Mouse (Mus musculus): Measurements from ENCODE around the gene Plin1. TPM values are rescaled to one million over a fixed set of nuclear protein-coding genes. Genes with fewer than 3 reads are reported as not detected.
A peak's percentile ranks its signal among the peaks of the same experiment; 100 is the strongest.

Plin1 gene
- polyA plus RNA-seq, 1 experiment from 2014 or later = not detected

DNA sequence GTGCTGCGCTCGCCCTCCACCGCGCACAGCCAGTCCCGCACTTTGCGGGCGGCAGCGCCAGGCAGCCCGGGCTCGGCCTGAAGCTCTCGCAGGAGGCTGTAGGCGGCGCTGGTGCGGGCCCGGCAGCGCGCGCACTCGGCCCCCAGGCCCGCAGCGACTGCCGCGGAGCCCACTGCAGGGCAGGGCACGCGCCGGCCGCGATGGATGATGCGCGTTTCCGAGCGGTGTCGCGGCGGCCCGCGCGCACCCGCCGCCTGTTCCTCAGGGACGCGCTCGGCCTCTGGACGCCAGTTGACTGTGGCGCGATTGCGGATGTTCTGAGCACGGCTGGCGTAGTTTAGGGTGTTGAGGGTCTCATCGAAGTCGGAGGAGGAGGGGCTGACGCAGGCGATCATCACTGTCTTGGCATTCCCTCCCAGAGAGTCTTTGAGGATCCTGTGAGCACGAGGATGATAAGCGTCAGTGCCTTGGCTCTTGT, 22.5 kb downstream of the Plin1 start:
- peak; percentile 69 for ATAC-seq (replicated peaks; ENCODE audit: insufficient number of reproducible peaks, low FRiP score, low TSS enrichment, low read depth)

DNA sequence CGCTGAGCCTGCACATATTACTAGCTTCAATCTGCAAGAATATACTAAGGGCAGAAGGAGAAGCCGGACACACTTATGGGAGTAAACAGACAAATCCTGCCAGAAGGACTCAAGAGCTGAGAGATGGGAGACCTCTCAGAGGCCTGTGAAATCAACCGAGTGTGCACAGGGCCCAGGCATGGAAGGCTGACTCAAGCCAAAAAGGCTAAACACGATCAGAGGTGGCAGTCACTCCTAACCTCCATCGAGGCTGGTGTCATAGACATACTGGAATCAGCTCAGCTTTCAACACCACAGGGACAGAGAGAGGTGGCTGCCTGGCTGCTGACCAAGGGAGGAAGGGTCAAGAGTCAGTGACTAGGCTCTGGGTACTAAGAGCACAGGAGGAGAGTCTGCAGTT, 27.5 kb downstream of the Plin1 start:
- Histone ChIP-seq H3K9ac (replicated peaks; ENCODE audit: low read length) (no peak overlapping the region), H3K4me3 (ENCODE audit: low read depth, low read length) (no peak overlapping the region), H3K9me3 (replicated peaks; ENCODE audit: control insufficient read depth, low read length) (no peaks in the 10 kb centered on the region), H3K36me3 (replicated peaks; ENCODE audit: control insufficient read depth, insufficient read depth, low read depth, low read length) (peaks cover 8% of the 10 kb centered on the region), H3K27ac (replicated peaks; ENCODE audit: low read depth, low read length) (no peak overlapping the region), H3K4me1 (ENCODE audit: control insufficient read depth, insufficient read depth, low read length) (no peaks in the 10 kb centered on the region), H3K27me3 (ENCODE audit: control insufficient read depth, insufficient read depth, low read length) (no peaks in the 10 kb centered on the region), H3K4me2 (ENCODE audit: low read depth, low read length) (no peak overlapping the region)
- DNase-seq (ENCODE audit: low spot score) (no peak), ATAC-seq (replicated peaks; ENCODE audit: insufficient number of reproducible peaks, low FRiP score, low TSS enrichment, low read depth) (no peak)
- 89% methylated on average over 5 of the region's 5 CpGs for WGBS

More for the DNA sequence above, 22.5 kb downstream of the Plin1 start:
- H3K9me3 ChIP-seq (replicated peaks; ENCODE audit: control insufficient read depth, low read length) = no peaks in the 10 kb centered on the region
- no peak overlapping the region for H3K27ac ChIP-seq (replicated peaks; ENCODE audit: low read depth, low read length)
- peak overlapping the region; percentile 78 for H3K4me2 ChIP-seq (ENCODE audit: low read depth, low read length)
- H3K9ac ChIP-seq (replicated peaks; ENCODE audit: low read length) = peak overlapping the region; percentile 57
- H3K36me3 ChIP-seq (replicated peaks; ENCODE audit: control insufficient read depth, insufficient read depth, low read depth, low read length) = peaks cover 3% of the 10 kb centered on the region
- no peaks in the 10 kb centered on the region for H3K27me3 ChIP-seq (ENCODE audit: control insufficient read depth, insufficient read depth, low read length)
- WGBS = under 1% methylated on average over 53 of the region's 55 CpGs
- H3K4me1 ChIP-seq (ENCODE audit: control insufficient read depth, insufficient read depth, low read length) = no peaks in the 10 kb centered on the region
- peak overlapping the region; percentile 39 for H3K4me3 ChIP-seq (ENCODE audit: low read depth, low read length)
- peak; percentile 81 for DNase-seq (ENCODE audit: low spot score)

DNA sequence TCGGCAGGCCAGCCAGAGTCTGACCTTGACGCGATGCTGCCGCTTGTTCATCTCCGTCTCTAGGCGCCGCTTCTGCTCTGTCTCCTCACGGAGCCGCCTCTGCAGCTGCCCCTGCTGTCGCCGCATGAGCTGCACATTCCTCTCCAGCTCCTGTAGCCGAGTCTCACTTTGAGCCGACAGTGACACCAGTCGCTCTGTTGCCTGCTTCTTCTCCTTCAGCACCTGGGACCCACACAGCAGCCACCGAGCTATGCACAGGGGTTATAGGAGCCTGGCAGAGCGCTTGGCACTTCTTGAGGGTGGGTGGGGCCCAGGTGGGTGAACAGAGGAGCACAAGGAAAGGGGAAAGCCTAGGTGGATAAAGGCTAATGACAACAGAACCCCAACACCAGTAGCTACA, 29.9 kb downstream of the Plin1 start:
- DNase-seq (ENCODE audit: low spot score) (no peak), ATAC-seq (replicated peaks; ENCODE audit: insufficient number of reproducible peaks, low FRiP score, low TSS enrichment, low read depth) (no peak)
- Histone ChIP-seq H3K4me1 (ENCODE audit: control insufficient read depth, insufficient read depth, low read length) (no peaks in the 10 kb centered on the region), H3K36me3 (replicated peaks; ENCODE audit: control insufficient read depth, insufficient read depth, low read depth, low read length) (peaks cover 14% of the 10 kb centered on the region), H3K9ac (replicated peaks; ENCODE audit: low read length) (no peak overlapping the region), H3K4me2 (ENCODE audit: low read depth, low read length) (no peak overlapping the region), H3K4me3 (ENCODE audit: low read depth, low read length) (no peak overlapping the region), H3K27me3 (ENCODE audit: control insufficient read depth, insufficient read depth, low read length) (no peaks in the 10 kb centered on the region), H3K9me3 (replicated peaks; ENCODE audit: control insufficient read depth, low read length) (no peaks in the 10 kb centered on the region), H3K27ac (replicated peaks; ENCODE audit: low read depth, low read length) (no peak overlapping the region)
- WGBS = 89% methylated on average over 16 of the region's 16 CpGs

- peaks cover 22% of the 10 kb centered on the region for H3K36me3 ChIP-seq (replicated peaks; ENCODE audit: control insufficient read depth, insufficient read depth, low read depth, low read length)
- no peak overlapping the region for H3K4me3 ChIP-seq (ENCODE audit: low read depth, low read length)
- H3K4me1 ChIP-seq (ENCODE audit: control insufficient read depth, insufficient read depth, low read length) = no peaks in the 10 kb centered on the region
- no peaks in the 10 kb centered on the region for H3K27me3 ChIP-seq (ENCODE audit: control insufficient read depth, insufficient read depth, low read length)
- H3K27ac ChIP-seq (replicated peaks; ENCODE audit: low read depth, low read length) = no peak overlapping the region
- ATAC-seq (replicated peaks; ENCODE audit: insufficient number of reproducible peaks, low FRiP score, low TSS enrichment, low read depth) (no peak), DNase-seq (ENCODE audit: low spot score) (no peak)
- no peaks in the 10 kb centered on the region for H3K9me3 ChIP-seq (replicated peaks; ENCODE audit: control insufficient read depth, low read length)
- H3K9ac ChIP-seq (replicated peaks; ENCODE audit: low read length) = no peak overlapping the region
- WGBS = 83% methylated on average over 8 of the region's 8 CpGs
- H3K4me2 ChIP-seq (ENCODE audit: low read depth, low read length) = no peak overlapping the region
Measured at GRCm38 (mm10) chr7:79696495-79696894, 36.2 kb downstream of the Plin1 start.

DNA sequence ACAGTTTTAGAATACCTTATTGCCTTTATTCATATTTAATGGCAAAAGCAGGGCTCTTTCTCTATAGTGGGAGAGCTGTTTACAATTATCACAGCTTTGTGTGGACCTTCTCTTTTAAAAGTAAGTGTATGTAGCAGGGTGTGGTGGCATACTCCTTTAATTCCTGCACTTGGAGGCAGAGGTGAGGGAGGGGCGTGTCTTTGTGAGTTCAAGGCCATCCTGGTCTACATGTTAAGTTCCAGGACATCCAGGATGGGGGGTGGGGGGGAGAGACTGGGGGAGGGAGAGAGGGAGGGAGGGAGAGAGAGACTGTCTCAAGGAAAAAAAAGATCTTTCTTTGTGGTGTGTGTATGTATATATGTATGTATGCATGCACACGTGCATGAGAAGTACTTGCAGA, 52.5 kb downstream of the Plin1 start:
- DNase-seq (ENCODE audit: low spot score) (no peak), ATAC-seq (replicated peaks; ENCODE audit: insufficient number of reproducible peaks, low FRiP score, low TSS enrichment, low read depth) (no peak)
- no peaks in the 10 kb centered on the region for H3K4me1 ChIP-seq (ENCODE audit: control insufficient read depth, insufficient read depth, low read length)
- H3K4me2 ChIP-seq (ENCODE audit: low read depth, low read length) = no peak overlapping the region
- no peak overlapping the region for H3K9ac ChIP-seq (replicated peaks; ENCODE audit: low read length)
- no peak overlapping the region for H3K4me3 ChIP-seq (ENCODE audit: low read depth, low read length)
- no peaks in the 10 kb centered on the region for H3K9me3 ChIP-seq (replicated peaks; ENCODE audit: control insufficient read depth, low read length)
- 96% methylated on average over 2 of the region's 2 CpGs for WGBS
- no peak overlapping the region for H3K27ac ChIP-seq (replicated peaks; ENCODE audit: low read depth, low read length)
- H3K27me3 ChIP-seq (ENCODE audit: control insufficient read depth, insufficient read depth, low read length) = no peaks in the 10 kb centered on the region
- peaks cover 7% of the 10 kb centered on the region for H3K36me3 ChIP-seq (replicated peaks; ENCODE audit: control insufficient read depth, insufficient read depth, low read depth, low read length)

DNA sequence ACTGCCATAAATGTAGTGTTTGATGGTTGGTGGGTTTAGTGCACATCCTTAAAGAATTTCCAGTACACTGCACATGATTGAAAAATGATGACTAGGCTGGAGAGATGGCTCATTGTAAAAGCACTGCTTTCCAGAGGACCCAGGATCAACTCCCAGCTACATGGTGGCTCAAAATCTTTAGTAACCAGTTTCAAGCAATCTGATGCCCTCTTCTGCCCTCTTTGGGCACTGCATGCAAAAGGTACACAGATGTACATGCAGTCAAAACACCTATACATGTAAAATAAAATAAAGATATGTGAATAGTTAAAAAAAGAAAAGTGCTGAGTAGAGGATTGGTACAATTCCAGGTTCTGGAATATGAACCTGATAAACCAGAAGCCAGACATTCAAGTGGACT, 53.5 kb downstream of the Plin1 start:
- no peaks in the 10 kb centered on the region for H3K9me3 ChIP-seq (replicated peaks; ENCODE audit: control insufficient read depth, low read length)
- DNase-seq (ENCODE audit: low spot score) (peak; percentile 28), ATAC-seq (replicated peaks; ENCODE audit: insufficient number of reproducible peaks, low FRiP score, low TSS enrichment, low read depth) (no peak)
- H3K27me3 ChIP-seq (ENCODE audit: control insufficient read depth, insufficient read depth, low read length) = no peaks in the 10 kb centered on the region
- no peak overlapping the region for H3K9ac ChIP-seq (replicated peaks; ENCODE audit: low read length)
- no peak overlapping the region for H3K4me3 ChIP-seq (ENCODE audit: low read depth, low read length)
- H3K4me2 ChIP-seq (ENCODE audit: low read depth, low read length) = no peak overlapping the region
- H3K36me3 ChIP-seq (replicated peaks; ENCODE audit: control insufficient read depth, insufficient read depth, low read depth, low read length) = peaks cover 7% of the 10 kb centered on the region
- H3K27ac ChIP-seq (replicated peaks; ENCODE audit: low read depth, low read length) = no peak overlapping the region
- no peaks in the 10 kb centered on the region for H3K4me1 ChIP-seq (ENCODE audit: control insufficient read depth, insufficient read depth, low read length)

- 93% methylated on average over 4 of the region's 4 CpGs for WGBS
- ATAC-seq (replicated peaks; ENCODE audit: insufficient number of reproducible peaks, low FRiP score, low TSS enrichment, low read depth) = no peak
- Histone ChIP-seq H3K9ac (replicated peaks; ENCODE audit: low read length) (no peak overlapping the region), H3K36me3 (replicated peaks; ENCODE audit: control insufficient read depth, insufficient read depth, low read depth, low read length) (peaks cover 6% of the 10 kb centered on the region), H3K27me3 (ENCODE audit: control insufficient read depth, insufficient read depth, low read length) (no peaks in the 10 kb centered on the region), H3K4me2 (ENCODE audit: low read depth, low read length) (no peak overlapping the region), H3K4me1 (ENCODE audit: control insufficient read depth, insufficient read depth, low read length) (no peaks in the 10 kb centered on the region), H3K4me3 (ENCODE audit: low read depth, low read length) (no peak overlapping the region), H3K27ac (replicated peaks; ENCODE audit: low read depth, low read length) (no peak overlapping the region), H3K9me3 (replicated peaks; ENCODE audit: control insufficient read depth, low read length) (no peaks in the 10 kb centered on the region)
- no peak for DNase-seq (ENCODE audit: low spot score)
Measured at GRCm38 (mm10) chr7:79670900-79671604, 61.7 kb downstream of the Plin1 start.
